Mouse (Mus musculus) cerebellum, postnatal 14 days (tissue): ENCODE results near the gene Rbm6.

Experiments
- DNase-seq, 2 experiments: peaks; one replicate each; pipeline ENCODE4 v3.0.0; 2021; ENCODE audit warnings: mixed read lengths in 2 of 2

Gene Rbm6

GRCm38 (mm10) chr9:107873137-107873536, at the start of gene Rbm6:
Gene Rbm6, minus strand, starts transcription at chr9:107873237.
- no peak for DNase-seq

DNA sequence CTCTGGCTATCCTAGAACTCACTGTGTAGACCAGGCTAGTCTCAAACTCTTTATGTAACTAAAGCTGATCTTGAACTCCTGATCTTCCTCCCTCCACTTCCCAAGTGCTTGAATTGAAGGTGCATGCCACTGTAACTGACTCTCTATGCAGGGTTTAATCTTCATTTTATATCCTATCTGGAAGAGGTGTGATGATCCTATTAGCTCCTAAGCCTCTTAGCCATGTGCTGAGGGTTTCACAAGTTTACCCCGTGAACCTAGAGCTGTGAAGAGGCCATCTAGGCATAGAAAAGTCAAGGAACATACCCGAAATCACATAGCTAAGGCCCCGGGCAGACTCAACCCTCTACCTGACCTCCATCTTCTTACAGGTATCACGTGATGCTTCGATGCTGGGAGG, 46.4 kb upstream of the Rbm6 start:
- DNase-seq: no peak

GRCm38 (mm10) chr9:107918884-107919283, 45.8 kb upstream of the Rbm6 start:
- no peak for DNase-seq

DNA sequence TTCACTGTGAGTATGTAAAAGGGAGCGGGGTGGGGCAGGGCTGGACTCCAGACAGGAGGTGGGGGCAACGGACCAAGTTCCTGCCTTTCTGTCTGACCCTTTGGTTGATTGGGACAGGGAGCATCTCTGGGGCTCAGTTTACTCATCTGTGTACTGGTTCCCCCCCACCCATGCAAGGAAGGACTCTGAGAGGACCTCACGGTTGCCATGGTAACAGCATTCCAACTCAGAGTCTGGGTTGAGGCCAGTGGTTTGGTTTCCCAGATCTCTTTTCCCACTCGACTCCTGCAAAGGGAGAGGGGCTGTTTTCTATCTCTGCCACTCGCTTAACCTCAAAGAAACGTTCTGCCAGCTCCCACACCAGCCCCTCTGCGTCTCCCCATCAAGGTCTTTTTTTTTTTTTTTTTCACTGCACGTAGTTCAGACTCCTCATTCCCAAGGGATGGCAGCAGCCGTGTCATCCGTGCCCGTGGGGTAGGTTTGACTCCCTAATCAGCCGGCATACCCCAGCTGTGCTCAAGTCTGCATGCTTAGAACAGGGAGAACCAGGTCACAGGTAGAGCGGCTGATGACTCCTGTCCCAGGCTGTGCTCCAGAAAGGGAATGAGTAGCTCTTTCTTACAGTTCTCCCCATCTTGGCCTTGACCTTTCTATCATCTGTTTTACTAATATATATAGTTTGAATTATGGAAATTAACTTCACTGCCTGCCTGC, 45.0 kb upstream of the Rbm6 start:
- DNase-seq: peak in 1 of 2 experiments; percentile 47

GRCm38 (mm10) chr9:107914764-107915420, 41.9 kb upstream of the Rbm6 start:
- peak; percentile 39 to 54 for DNase-seq

GRCm38 (mm10) chr9:107910025-107910769, 37.2 kb upstream of the Rbm6 start:
- no peak for DNase-seq

DNA sequence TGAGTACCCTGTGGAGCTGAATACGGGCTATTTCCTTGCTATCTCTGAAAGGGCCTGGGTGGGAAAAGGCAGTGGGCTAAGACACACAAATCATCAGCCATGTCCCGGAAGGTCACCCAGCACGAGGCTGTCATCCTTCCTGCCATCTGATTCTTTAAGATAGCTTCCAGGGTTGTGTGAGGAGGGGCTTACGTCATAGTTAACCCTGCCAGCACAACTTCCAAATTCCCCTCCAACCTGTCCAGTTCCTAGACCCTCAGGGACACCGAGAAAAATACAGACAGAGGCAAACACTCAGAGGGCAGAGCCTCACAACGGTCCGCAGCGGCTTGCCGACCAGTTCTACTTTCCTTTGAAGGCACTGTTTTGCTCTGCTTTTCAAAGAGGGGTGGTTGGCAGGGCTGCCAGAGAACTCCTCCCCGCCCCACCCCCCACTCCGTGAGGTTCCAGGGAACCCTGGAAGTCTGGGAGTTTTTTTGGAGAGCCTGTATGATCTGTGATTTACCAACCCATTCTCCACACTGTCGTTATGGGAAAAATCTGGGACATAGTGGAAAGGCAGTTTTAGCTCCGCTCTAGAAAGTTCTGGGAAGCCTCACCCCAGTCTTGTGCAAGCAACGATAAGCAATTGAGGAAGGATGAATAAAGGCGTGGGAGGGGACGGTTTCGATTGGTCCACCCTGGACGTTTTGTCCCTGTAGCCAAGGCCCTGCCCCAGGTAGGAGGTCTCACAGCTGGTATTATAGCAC, 35.5 kb upstream of the Rbm6 start:
- DNase-seq: no peak

GRCm38 (mm10) chr9:107907801-107908120, 34.7 kb upstream of the Rbm6 start:
- DNase-seq: no peak

- peak in 1 of 2 experiments; percentile 17 for DNase-seq
Measured at GRCm38 (mm10) chr9:107906967-107907800, 34.1 kb upstream of the Rbm6 start.

DNA sequence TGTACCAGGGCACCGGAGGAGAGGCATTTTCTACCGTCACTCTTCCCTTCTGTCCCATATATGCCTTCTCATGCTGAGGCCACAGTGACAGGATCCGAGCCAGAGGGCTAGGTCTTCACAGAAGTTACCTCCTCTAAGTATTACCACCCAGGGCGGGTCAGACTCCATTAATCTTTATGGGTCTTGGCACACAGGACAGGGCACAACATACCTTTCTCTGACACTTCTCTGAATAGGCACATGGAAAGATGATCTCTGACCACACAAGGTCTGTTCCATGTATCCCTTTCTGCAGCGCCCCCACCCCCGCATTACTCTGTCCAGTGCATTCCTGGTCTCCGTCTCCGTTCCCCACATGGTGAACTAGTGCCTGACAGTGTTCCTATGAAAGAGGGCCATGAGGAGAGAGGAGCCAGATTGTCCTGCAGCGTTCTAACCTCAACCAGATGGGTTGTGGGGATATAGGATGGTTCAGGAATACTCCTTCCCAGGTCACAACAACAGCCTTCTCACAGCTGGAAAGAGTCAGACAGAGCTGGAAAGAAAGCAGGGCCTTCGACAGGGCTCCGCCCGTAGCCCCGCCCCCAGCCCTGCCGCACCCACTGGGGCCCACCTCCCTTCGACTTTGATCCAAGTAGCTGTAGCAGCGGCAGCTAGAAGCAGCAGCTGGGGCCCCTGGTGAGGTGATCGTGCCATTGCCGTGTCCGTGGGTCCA, 33.4 kb upstream of the Rbm6 start, which contains the start of gene Mst1r:
Mst1r (plus strand) TSS at position 622 of the 715 bp plus-strand sequence.
- DNase-seq: peak in 1 of 2 experiments; percentile 36

DNA sequence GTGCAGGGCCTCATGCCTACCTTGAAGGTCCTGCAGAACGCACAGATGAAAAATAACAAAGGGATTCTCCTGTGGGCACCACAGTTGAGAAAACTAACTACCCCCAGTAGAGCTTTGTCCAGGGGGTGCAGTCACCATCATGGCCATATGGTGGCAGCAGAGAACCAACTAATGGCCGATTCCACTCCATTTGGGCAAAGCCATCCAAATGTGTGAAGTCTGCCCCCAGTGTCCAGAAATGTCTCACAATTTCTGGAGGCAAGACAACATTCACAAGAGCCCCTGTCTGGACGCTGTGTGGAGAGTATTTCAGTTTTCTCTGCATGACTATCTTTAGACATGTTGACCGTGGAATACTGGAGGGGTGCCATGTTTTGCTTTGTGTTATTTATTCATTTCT, 31.7 kb upstream of the Rbm6 start:
- peak; percentile 95 to 96 for DNase-seq

DNA sequence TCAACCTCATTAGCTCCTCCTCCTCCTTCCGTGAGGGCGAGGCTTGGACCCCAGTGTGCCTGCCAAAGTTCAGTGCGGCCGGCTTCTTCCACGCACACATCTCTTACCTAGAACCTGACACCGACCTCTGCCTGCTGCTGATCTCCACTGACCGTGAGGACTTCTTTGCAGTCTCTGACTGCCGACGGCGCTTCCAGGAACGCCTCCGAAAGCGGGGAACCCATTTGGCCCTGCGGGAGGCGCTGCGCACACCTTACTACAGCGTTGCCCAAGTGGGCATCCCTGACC, 28.5 kb upstream of the Rbm6 start:
- no peak for DNase-seq

DNA sequence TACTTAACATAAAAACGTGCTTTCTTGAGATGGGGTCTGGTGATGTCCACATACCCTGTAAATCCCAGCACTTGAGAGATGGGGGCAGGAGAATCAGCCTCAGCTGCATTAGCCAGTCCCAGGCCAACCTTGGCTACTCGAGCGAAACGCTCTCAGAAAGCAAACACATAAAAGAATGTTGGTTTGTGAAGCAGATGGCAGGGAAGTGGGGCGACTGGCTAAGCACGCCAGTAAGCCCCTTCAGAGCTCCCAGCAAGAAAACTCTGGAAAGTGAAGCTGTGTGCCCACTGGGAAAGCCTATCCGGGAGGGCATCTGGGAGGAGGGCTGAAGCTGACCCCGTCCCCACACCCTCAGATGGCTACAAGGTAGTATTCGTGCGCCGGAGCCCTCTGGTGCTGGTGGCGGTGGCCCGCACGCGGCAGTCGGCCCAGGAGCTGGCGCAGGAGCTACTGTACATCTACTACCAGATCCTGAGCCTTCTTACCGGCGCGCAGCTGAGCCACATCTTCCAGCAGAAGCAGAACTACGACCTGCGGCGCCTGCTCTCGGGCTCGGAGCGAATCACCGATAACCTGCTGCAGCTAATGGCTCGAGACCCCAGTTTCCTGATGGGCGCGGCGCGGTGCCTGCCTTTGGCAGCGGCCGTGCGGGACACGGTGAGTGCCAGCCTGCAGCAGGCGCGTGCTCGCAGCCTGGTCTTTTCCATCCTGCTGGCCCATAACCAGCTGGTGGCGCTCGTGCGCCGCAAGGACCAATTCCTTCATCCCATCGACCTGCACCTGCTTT, 28.0 kb upstream of the Rbm6 start:
- peak; percentile 95 for DNase-seq

- peak in 1 of 2 experiments; percentile 12 for DNase-seq
Measured at GRCm38 (mm10) chr9:107899855-107900254, 26.8 kb upstream of the Rbm6 start.

GRCm38 (mm10) chr9:107898563-107898962, 25.5 kb upstream of the Rbm6 start:
- DNase-seq: peak; percentile 50 to 59

GRCm38 (mm10) chr9:107891023-107891422, 18.0 kb upstream of the Rbm6 start:
- DNase-seq: peak in 1 of 2 experiments; percentile 57

DNA sequence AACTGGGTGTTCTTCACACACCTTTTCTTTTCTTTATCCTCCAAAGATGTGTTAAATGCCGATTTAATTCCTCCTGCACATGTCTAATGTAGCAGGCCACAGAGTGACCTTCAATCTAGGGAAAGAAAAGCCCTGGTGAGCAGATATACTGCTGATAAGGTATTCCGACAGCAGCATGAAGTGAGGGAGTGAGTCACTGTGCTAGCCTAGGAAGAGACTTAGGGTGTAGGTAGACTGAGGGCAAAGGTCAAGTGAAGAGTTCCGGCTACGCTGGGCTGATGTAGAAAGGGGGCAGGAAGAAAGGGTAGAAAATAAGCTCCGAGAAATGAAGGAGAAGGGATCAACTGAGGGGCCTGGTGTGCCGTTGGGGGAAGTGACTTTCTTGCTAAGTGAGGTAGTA, 17.2 kb upstream of the Rbm6 start:
- DNase-seq: no peak

GRCm38 (mm10) chr9:107888267-107888850, 15.3 kb upstream of the Rbm6 start:
- DNase-seq: peak in 1 of 2 experiments; percentile 79

DNA sequence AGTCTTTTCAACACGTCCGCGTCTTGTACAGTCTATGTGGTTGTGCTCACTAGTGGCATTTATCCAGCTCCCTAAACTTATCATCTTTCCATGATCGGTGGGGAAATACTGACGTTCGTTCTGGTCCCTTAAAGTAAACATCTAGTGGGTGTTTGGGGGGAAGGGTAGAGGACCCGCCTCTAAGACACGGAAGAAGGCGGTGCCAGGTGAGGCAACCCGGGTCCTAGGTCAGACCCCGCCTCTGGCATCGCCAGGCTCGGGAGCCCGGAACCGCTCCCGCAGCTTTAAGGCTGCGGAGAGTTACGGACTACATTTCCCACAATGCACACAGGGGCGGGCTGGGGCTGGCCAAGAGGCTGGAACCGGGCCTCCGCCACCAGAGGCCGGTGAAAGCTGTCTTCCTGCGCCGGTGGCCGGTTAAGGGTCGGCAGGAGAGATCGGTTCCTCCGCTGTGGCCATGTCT, 14.8 kb upstream of the Rbm6 start, which contains the start of gene Mon1a:
Mon1a (plus strand) TSS at position 348 of the 463 bp plus-strand sequence.
- peak; percentile 84 to 92 for DNase-seq

DNA sequence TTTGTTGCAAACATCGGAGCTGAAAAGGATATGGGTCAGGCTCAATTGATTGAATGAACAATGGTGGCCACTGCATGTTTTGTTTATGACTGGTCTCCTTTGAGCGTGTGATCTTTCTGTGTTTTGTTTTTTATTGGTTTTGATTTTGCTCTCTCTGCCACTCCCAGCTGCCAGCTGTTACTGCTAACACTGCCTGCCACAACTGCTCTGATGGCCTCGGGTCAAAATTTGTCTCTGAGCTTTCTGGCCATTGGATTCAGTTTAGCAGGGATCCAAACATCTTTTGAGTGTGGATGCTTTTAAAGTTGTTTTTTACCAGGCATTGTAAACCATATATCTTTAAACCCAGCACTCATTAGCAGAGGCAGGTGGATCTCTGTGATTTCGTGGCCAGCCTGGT, 7.4 kb upstream of the Rbm6 start:
- DNase-seq: no peak
